16 mouse cellular contexts compared by ENCODE assay signal in the genomic region with DNA sequence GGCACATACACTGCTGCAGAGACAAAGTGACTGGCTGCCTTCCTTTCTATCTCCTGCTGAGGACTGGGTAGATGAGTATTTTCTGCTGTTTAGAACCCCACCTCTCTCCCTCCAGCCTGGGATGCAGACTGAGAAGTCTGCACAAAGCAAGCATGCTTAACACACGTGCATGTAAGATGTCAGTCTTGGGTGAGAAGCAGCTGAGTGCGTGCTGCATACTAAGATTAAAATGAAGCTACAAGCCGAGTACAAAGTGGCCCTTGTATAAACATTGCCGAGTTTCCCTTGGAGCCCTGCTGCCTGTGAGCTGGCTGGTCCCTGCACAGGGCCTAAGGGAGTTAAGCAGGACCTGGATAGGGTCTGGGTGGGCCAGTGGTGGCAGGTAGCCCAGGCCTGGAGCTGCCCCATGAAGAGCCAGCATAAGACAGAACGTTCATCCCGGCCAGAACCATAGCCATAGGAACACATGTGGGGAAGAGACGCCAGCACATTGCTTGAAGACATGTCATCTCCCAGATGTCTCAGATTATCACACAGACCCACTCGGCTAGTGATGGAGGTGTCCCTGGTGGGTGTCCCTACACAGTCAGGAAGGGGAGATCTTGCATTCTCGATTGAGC. TPM values are rescaled to one million over a fixed set of nuclear protein-coding genes. Genes with fewer than 3 reads are reported as not detected.
A peak's percentile ranks its signal among the peaks of the same experiment; 100 is the strongest.
DNase-seq lines count a peak whose midpoint lies in the region; ATAC-seq and TF ChIP-seq lines count a peak whose summit lies in the region.
"Had no signal": no experiment of that assay in that cellular context is flagged by ENCODE, and none has a peak within 500 bp of the region (broad histone marks: within the 10 kb centered on the region; RNA-seq: fewer than 3 reads in every experiment).

No protein-coding gene starts in this region.

- H3K4me2 ChIP-seq in hindbrain, embryonic 13.5 days: no peak overlapping the region
- H3K4me2 ChIP-seq in hindbrain, embryonic 11.5 days (replicated peaks; ENCODE audit: low read depth, low read length): no peak overlapping the region
- no peak overlapping the region for H3K4me2 ChIP-seq in liver, postnatal 0 days (ENCODE audit: low read depth, low read length)
- H3K4me2 ChIP-seq in liver, embryonic 12.5 days: no peak overlapping the region
- no peak overlapping the region for H3K4me2 ChIP-seq in neural tube, embryonic 15.5 days
- H3K4me2 ChIP-seq: embryonic facial prominence, embryonic 12.5 days had no signal

- no peaks in the 10 kb centered on the region for H3K9me3 ChIP-seq in hindbrain, embryonic 13.5 days
- H3K9me3 ChIP-seq in hindbrain, embryonic 11.5 days (ENCODE audit: control insufficient read depth, low read length): no peaks in the 10 kb centered on the region
- no peaks in the 10 kb centered on the region for H3K9me3 ChIP-seq in liver, postnatal 0 days (ENCODE audit: low read length)
- no peaks in the 10 kb centered on the region for H3K9me3 ChIP-seq in liver, embryonic 12.5 days (replicated peaks)
- H3K9me3 ChIP-seq in neural tube, embryonic 15.5 days (replicated peaks): no peaks in the 10 kb centered on the region
- H3K9me3 ChIP-seq: embryonic facial prominence, embryonic 12.5 days had no signal

- WGBS in hindbrain, embryonic 13.5 days: 80% methylated on average over 9 of the region's 9 CpGs
- 87% methylated on average over 9 of the region's 9 CpGs for WGBS in hindbrain, embryonic 11.5 days
- WGBS in liver, postnatal 0 days (ENCODE audit: insufficient replicate concordance): 78% methylated on average over 9 of the region's 9 CpGs
- WGBS in liver, embryonic 12.5 days (ENCODE audit: insufficient replicate concordance): 74% methylated on average over 9 of the region's 9 CpGs
- 70% methylated on average over 9 of the region's 9 CpGs for WGBS in neural tube, embryonic 15.5 days

- no peak for TF ChIP-seq EP300 in liver, postnatal 0 days (IDR thresholded peaks at IDR 0.05; ENCODE audit: low read depth)

- peaks cover 18% of the 10 kb centered on the region for H3K36me3 ChIP-seq in hindbrain, embryonic 13.5 days
- no peaks in the 10 kb centered on the region for H3K36me3 ChIP-seq in hindbrain, embryonic 11.5 days (ENCODE audit: control insufficient read depth, insufficient read depth, low read length)
- 0 out of 2 replicates have a peak, but pooled peaks cover 3% of the 10 kb centered on the region for H3K36me3 ChIP-seq in liver, postnatal 0 days (replicated peaks; ENCODE audit: insufficient read depth, low read length)
- H3K36me3 ChIP-seq in liver, embryonic 12.5 days: peaks cover 16% of the 10 kb centered on the region
- H3K36me3 ChIP-seq in neural tube, embryonic 15.5 days: peaks cover 8% of the 10 kb centered on the region; the same call in 1 of the 2 replicates

- no peaks in the 10 kb centered on the region for H3K27me3 ChIP-seq in hindbrain, embryonic 13.5 days
- no peaks in the 10 kb centered on the region for H3K27me3 ChIP-seq in hindbrain, embryonic 11.5 days (ENCODE audit: control insufficient read depth, insufficient read depth, low read length)
- H3K27me3 ChIP-seq in liver, postnatal 0 days (ENCODE audit: insufficient read depth, low read length): no peaks in the 10 kb centered on the region
- no peaks in the 10 kb centered on the region for H3K27me3 ChIP-seq in liver, embryonic 12.5 days (replicated peaks)
- no peaks in the 10 kb centered on the region for H3K27me3 ChIP-seq in neural tube, embryonic 15.5 days (replicated peaks)
- H3K27me3 ChIP-seq: embryonic facial prominence, embryonic 12.5 days had no signal

- no peak for TF ChIP-seq CTCF in liver, postnatal 0 days (IDR thresholded peaks at IDR 0.05; ENCODE audit: low read depth)

- no peak for DNase-seq in hindbrain, embryonic 11.5 days (ENCODE audit: low spot score)
- no peak for DNase-seq in liver, postnatal 0 days
- peak; percentile 9 for DNase-seq in right cerebral cortex, postnatal 14 days
- no peak for DNase-seq in right cerebral cortex, postnatal 4 days
- no peak for DNase-seq in spleen, postnatal 4 days (ENCODE audit: low spot score in 2 of 2)
- DNase-seq: adrenal gland, postnatal 36 days; cerebellum, postnatal 36 days; thymus, adult 2 months had no signal

- ATAC-seq in hindbrain, embryonic 13.5 days (ENCODE audit: low FRiP score): no peak
- no peak for ATAC-seq in hindbrain, embryonic 11.5 days (ENCODE audit: low FRiP score)
- ATAC-seq in liver, postnatal 0 days: no peak
- ATAC-seq in liver, embryonic 12.5 days: no peak
- ATAC-seq in neural tube, embryonic 15.5 days (ENCODE audit: low FRiP score): no peak
- ATAC-seq: activated CD4-positive, CD25-positive, alpha-beta regulatory T cell, adult 4 months had no signal

- peaks cover 13% of the 10 kb centered on the region for H3K4me1 ChIP-seq in hindbrain, embryonic 13.5 days (replicated peaks)
- no peaks in the 10 kb centered on the region for H3K4me1 ChIP-seq in hindbrain, embryonic 11.5 days (replicated peaks; ENCODE audit: control insufficient read depth, insufficient read depth, low read length)
- H3K4me1 ChIP-seq in liver, postnatal 0 days (ENCODE audit: insufficient read depth): peaks cover 10% of the 10 kb centered on the region
- peaks cover 23% of the 10 kb centered on the region for H3K4me1 ChIP-seq in liver, embryonic 12.5 days
- peaks cover 30% of the 10 kb centered on the region for H3K4me1 ChIP-seq in neural tube, embryonic 15.5 days
- H3K4me1 ChIP-seq: embryonic facial prominence, embryonic 12.5 days had no signal

- H3K4me3 ChIP-seq in hindbrain, embryonic 13.5 days: no peak overlapping the region
- no peak overlapping the region for H3K4me3 ChIP-seq in hindbrain, embryonic 11.5 days (ENCODE audit: low read depth, low read length)
- no peak overlapping the region for H3K4me3 ChIP-seq in liver, postnatal 0 days (ENCODE audit: low read depth, low read length)
- H3K4me3 ChIP-seq in liver, embryonic 12.5 days: no peak overlapping the region
- H3K4me3 ChIP-seq in neural tube, embryonic 15.5 days (replicated peaks): no peak overlapping the region
- H3K4me3 ChIP-seq: embryonic facial prominence, embryonic 12.5 days; myocyte had no signal

- H3K27ac ChIP-seq in hindbrain, embryonic 13.5 days: peak overlapping the region; percentile 23
- no peak overlapping the region for H3K27ac ChIP-seq in hindbrain, embryonic 11.5 days (ENCODE audit: low read depth, low read length)
- H3K27ac ChIP-seq in liver, postnatal 0 days (ENCODE audit: low read depth): 0 out of 2 replicates have a peak overlapping the region, but pooled peaks have one; percentile 11
- H3K27ac ChIP-seq in liver, embryonic 12.5 days: no peak overlapping the region
- peak overlapping the region; percentile 33 for H3K27ac ChIP-seq in neural tube, embryonic 15.5 days (replicated peaks)
- H3K27ac ChIP-seq: embryonic facial prominence, embryonic 12.5 days; kidney, postnatal 0 days; liver, embryonic 14.5 days had no signal

- H3K9ac ChIP-seq in hindbrain, embryonic 13.5 days: no peak overlapping the region
- H3K9ac ChIP-seq in hindbrain, embryonic 11.5 days (ENCODE audit: low read depth, low read length): no peak overlapping the region
- no peak overlapping the region for H3K9ac ChIP-seq in liver, postnatal 0 days (replicated peaks)
- H3K9ac ChIP-seq in liver, embryonic 12.5 days: no peak overlapping the region
- no peak overlapping the region for H3K9ac ChIP-seq in neural tube, embryonic 15.5 days (replicated peaks)
- H3K9ac ChIP-seq: embryonic facial prominence, embryonic 12.5 days; liver, embryonic 14.5 days had no signal

RNA-seq across cellular contexts. Expression of a gene that starts 28.5 kb away (rescaled TPM):
- 38.6 and 41.4 TPM in 2 replicates for polyA plus RNA-seq in hindbrain, embryonic 13.5 days (2015; fragmentation: Nextera tagmentation; extraction: Ambion mirVana)
- polyA plus RNA-seq in hindbrain, embryonic 11.5 days (2014; fragmentation: Nextera tagmentation; extraction: Ambion mirVana): 37.8 and 39.3 TPM in 2 replicates
- polyA plus RNA-seq in liver, postnatal 0 days (2015; fragmentation: Nextera tagmentation; extraction: Ambion mirVana): 30.8 and 35.2 TPM in 2 replicates
- 27.9 and 28.0 TPM in 2 replicates for polyA plus RNA-seq in liver, embryonic 12.5 days (2016; fragmentation: Nextera tagmentation; extraction: Ambion mirVana)
- polyA plus RNA-seq in neural tube, embryonic 15.5 days (2015; fragmentation: Nextera tagmentation; extraction: Ambion mirVana): 27.5 and 29.5 TPM in 2 replicates

Comparison
In these comparisons a context has a peak if more than half of its experiments do, and no peak if none do; other contexts are left out.
1. H3K27ac ChIP-seq: peak in hindbrain, embryonic 13.5 days (single experiment), liver, postnatal 0 days (single experiment) and neural tube, embryonic 15.5 days (single experiment); none in hindbrain, embryonic 11.5 days (single experiment) and liver, embryonic 12.5 days (single experiment).